Mouse (Mus musculus) layer of hippocampus, adult 8-10 months (tissue): ENCODE data around the gene Pygm. TPM values are rescaled to one million over a fixed set of nuclear protein-coding genes. Genes with fewer than 3 reads are reported as not detected.

Source experiments
- DNase-seq, 2 experiments: peaks; one replicate each; pipeline ENCODE4 v3.0.0; 2022; ENCODE audit warnings: low spot score in 2 of 2
- microRNA-seq, 2 experiments: library from miRNA; unstranded; fragments of <30 nt; microRNA quantifications; one replicate each; pipeline ENCODE4 v1.2.0; 2022
- total RNA-seq, 4 experiments: library from RNA; stranded (reverse); gene quantifications; 2 replicates each; pipeline ENCODE4 v1.2.4; 2022

Pygm gene
- total RNA-seq, 4 experiments from 2014 or later, result 14.2 to 19.7 (median 19.0) TPM

DNA sequence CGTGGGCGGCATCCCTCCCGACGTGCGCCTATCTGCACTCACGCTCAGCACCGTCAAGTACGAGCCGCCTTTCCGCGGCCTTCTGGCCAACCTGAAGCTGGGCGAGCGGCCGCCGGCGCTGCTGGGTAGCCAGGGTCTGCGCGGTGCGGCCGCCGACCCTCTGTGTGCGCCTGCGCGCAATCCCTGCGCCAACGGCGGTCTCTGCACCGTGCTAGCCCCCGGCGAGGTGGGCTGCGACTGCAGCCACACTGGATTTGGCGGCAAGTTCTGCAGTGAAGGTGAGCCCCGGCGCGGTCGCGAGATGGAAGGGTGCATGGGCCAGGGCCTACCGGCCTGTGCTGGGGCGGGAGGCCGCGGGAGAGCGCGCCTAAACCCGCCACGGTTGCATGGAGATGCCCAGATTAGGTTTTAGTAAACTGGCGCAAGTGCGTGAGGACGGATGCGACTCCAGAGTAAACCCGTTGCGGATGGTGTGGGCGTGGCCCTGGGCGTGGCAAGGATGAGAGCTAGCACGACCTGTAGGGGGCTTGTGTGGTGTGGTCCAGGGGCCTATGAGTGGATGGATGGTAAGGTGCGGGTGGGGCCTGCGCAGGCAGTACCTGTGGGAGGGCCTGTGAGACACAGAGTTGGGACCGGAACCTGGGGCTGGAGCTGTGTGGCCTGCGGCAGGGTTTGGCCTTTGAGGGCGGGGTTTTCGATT, 44.5 kb downstream of the Pygm start:
- DNase-seq, result no peak

DNA sequence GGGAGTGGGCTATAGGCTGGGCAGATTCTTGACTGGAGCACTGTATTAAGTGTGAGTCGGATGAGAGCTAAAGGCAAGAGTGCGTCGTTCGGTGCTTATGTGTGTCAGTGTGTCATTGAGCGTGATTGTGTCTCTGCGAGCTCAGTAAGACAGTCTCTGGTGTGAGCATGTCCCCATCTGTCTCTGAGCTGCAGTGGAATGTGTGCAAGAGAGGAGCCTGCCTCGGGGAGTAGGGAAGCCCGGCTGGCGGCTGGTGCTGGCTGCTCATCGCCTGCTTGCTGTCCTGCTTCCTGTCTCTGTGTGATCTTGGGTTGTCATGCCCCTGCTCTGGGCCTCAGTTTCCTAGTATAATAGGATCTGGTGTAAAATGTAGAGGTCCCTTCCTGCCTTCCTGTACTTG, 58.8 kb downstream of the Pygm start:
- peak in 1 of 2 experiments; percentile 52 for DNase-seq

DNA sequence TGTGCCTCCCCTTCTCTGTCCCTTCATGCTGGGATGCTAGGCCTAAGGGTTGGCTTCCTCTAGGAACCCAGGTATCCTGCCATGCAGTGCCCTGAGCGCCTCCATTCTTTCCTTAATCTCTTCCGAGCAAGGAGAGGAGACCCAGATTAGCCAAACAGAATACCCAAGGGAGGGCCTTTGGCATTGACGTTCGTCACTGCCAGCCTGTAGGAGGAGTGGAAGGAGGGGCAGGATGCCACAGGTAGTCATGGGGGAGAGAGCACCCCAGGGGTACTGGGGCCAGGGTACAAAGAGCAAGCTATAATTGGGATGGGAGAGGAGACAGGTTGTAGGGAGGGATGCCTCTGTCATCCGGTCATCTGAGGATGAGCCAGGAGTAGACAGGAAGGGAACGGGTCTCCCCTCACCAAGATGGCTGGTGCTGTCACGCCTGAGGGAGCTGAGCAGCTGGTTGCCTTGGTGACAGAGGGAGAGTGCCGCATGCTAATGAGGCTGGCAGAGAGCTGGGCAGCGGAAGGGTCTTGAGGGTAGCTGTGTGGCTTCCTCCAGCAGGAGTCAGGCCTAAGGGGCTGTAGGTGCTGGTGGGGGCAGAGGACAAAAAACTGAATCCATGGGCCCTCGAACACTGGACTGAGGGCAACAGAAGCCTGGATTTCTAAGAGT, 61.7 kb downstream of the Pygm start:
- DNase-seq, result no peak

DNA sequence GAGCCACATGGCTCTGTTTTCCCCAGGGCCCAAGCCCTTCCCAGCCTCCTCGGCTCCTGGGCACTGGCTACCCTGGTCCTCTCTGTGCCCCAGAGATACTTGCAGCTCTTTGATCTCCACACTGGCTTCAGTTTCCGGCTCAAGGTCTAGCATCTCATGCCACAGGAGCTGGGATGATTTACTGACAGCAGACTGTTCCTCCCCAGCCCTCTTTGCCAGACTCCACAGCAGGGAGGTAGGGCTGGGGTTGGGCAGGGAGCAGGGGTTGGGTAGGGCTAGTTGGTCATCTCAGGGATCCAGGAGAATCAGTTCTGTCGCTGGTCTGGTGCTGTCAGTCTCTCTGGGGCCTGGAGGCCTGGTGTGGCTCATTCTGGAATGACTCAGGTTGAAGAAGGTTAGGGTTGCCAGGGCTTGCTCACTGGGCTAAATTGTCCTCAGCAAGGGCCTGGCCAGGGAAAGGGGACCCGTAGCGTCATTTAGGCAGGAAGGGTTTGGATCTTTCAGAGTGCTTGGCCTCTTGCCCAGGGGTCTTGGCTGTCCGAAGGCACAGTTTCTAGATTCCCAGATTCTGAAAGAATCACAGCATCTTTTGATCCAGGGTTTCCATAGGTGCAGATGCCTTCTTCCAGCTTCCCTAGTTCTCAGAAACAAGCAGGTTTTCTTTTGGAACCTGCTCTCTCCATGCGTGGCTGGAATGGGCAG, 62.7 kb downstream of the Pygm start:
- DNase-seq, result no peak

Small RNA genes within 50 kb of the gene (microRNA-seq; reads per million reads assigned to microRNA genes)
- gene Mir6989, result 2.3 to 8.3 reads per million in 2 experiments

Other genes starting within 250 kb of the Pygm start
- 1 to 10 TPM in 1 of 4 experiments, under 1 TPM in 2, not detected in 1; 0.83 to 1.3 (median 0.96) TPM for gene Batf2, start 243.4 kb upstream of the Pygm start, total RNA-seq
- 10 to 100 TPM; 79.8 to 93.3 (median 85.0) TPM for gene Arl2, start 242.9 kb upstream of the Pygm start, total RNA-seq
- gene Majin, start 200.0 kb upstream of the Pygm start, total RNA-seq, result not detected
- gene Gpha2, start 158.0 kb upstream of the Pygm start, total RNA-seq, result not detected
- gene Ppp2r5b, start 148.5 kb upstream of the Pygm start, total RNA-seq, result 100 to 1,000 TPM; 126 to 136 (median 128) TPM
- 10 to 100 TPM; 34.1 to 41.8 (median 37.1) TPM for gene Atg2a, start 142.7 kb upstream of the Pygm start, total RNA-seq
- gene Ehd1, start 107.7 kb upstream of the Pygm start, total RNA-seq, result 10 to 100 TPM; 59.1 to 76.4 (median 70.3) TPM
- gene Cdc42bpg, start 77.9 kb upstream of the Pygm start, total RNA-seq, result 1 to 10 TPM; 5.9 to 9.5 (median 6.5) TPM
- 10 to 100 TPM; 60.0 to 74.4 (median 63.5) TPM for gene Men1, start 49.4 kb upstream of the Pygm start, total RNA-seq
- 100 to 1,000 TPM in 2 of 4 experiments, 10 to 100 TPM in 2; 85.0 to 114 (median 103) TPM for gene Map4k2, start 43.3 kb upstream of the Pygm start, total RNA-seq
- 100 to 1,000 TPM; 209 to 234 (median 222) TPM for gene Sf1, start 20.7 kb upstream of the Pygm start, total RNA-seq
- 10 to 100 TPM; 35.0 to 44.1 (median 40.9) TPM for gene Rasgrp2, start 14.9 kb downstream of the Pygm start, total RNA-seq
- 100 to 1,000 TPM; 348 to 441 (median 390) TPM for gene Nrxn2, start 34.3 kb downstream of the Pygm start, total RNA-seq
- 1 to 10 TPM in 2 of 4 experiments, under 1 TPM in 2; 0.50 to 1.3 (median 0.96) TPM for gene Slc22a12, start 158.6 kb downstream of the Pygm start, total RNA-seq